Mouse (Mus musculus) splenic B cell, adult 2 months (primary cell): ENCODE results near the gene Arhgap25.

Source experiments
- DNase-seq: peaks from one replicate; pipeline ENCODE4 v3.0.0-alpha.2; 2011; ENCODE audit warnings: low read depth, low spot score
- H3K27me3 ChIP-seq: 2 replicates; pipeline ENCODE4 v1.6.1; 2012; ENCODE audit warnings: mild to moderate bottlenecking, low read length, moderate library complexity, mixed read lengths; ENCODE audit not compliant: control insufficient read depth, poor library complexity, insufficient read depth, severe bottlenecking
- H3K36me3 ChIP-seq: 2 replicates; pipeline ENCODE4 v1.6.1; 2012; ENCODE audit warnings: mild to moderate bottlenecking, low read length, moderate library complexity, mixed read lengths; ENCODE audit not compliant: control insufficient read depth, poor library complexity, insufficient read depth, severe bottlenecking

The Arhgap25 gene

GRCm38 (mm10) chr6:87422304-87422703, 110.8 kb downstream of the Arhgap25 start:
- H3K36me3 ChIP-seq: no peaks in the 10 kb centered on the region
- no peaks in the 10 kb centered on the region for H3K27me3 ChIP-seq
- DNase-seq: no peak

GRCm38 (mm10) chr6:87412011-87412410, 121.0 kb downstream of the Arhgap25 start:
- H3K36me3 ChIP-seq: no peaks in the 10 kb centered on the region
- DNase-seq: no peak
- no peaks in the 10 kb centered on the region for H3K27me3 ChIP-seq
